Mouse (Mus musculus) forebrain, embryonic 15.5 days (tissue): ENCODE measurements around the gene Tceal7. TPM values are rescaled to one million over a fixed set of nuclear protein-coding genes. Genes with fewer than 3 reads are reported as not detected.

Experiments
- ATAC-seq: fragments of 200-750 bp; cut with Nextera tagmentation; replicated peaks from 2 replicates; pipeline ENCODE4 v1.8.0; 2017; ENCODE audit warnings: mild to moderate bottlenecking, moderate TSS enrichment, moderate library complexity
- H3K27ac ChIP-seq: fragments of 300-500 bp; sonication (generic); replicated peaks from 2 replicates; pipeline ENCODE4 v1.5.1; 2015; ENCODE audit warnings: mild to moderate bottlenecking, inconsistent platforms
- H3K27me3 ChIP-seq: fragments of 300-500 bp; sonication (generic); 2 replicates; pipeline ENCODE4 v1.6.1; 2015; ENCODE audit warnings: inconsistent platforms
- H3K36me3 ChIP-seq: fragments of 300-500 bp; sonication (generic); 2 replicates; pipeline ENCODE4 v1.6.1; 2015; ENCODE audit warnings: mild to moderate bottlenecking, inconsistent platforms
- H3K4me1 ChIP-seq: fragments of 300-500 bp; sonication (generic); 2 replicates; pipeline ENCODE4 v1.6.1; 2015; ENCODE audit warnings: inconsistent platforms
- H3K4me2 ChIP-seq: fragments of 300-500 bp; sonication (generic); replicated peaks from 2 replicates; pipeline ENCODE4 v1.6.1; 2015; ENCODE audit warnings: mild to moderate bottlenecking, inconsistent platforms
- H3K4me3 ChIP-seq: fragments of 300-500 bp; sonication (generic); 2 replicates; pipeline ENCODE4 v1.5.1; 2015; ENCODE audit warnings: mild to moderate bottlenecking, inconsistent platforms
- H3K9ac ChIP-seq: fragments of 300-500 bp; sonication (generic); replicated peaks from 2 replicates; pipeline ENCODE4 v1.6.1; 2015; ENCODE audit warnings: mild to moderate bottlenecking, inconsistent platforms
- H3K9me3 ChIP-seq: fragments of 300-500 bp; sonication (generic); 2 replicates; pipeline ENCODE4 v1.6.1; 2016; ENCODE audit warnings: inconsistent platforms
- WGBS: fragments of 180-500 bp; shearing (Covaris S2); methylation state at CpG from one replicate; pipeline ENCODE4 v1.1.7; 2015; ENCODE audit warnings: mixed read lengths; 5-methylcytosine and 5-hydroxymethylcytosine counted together
- polyA plus RNA-seq: library from polyadenylated mRNA; unstranded; fragments of >200 nt; fragmentation: Nextera tagmentation; extraction: Ambion mirVana; gene quantifications from 2 replicates; pipeline ENCODE4 v1.2.1, GENCODE M21; 2015

Tceal7 gene
- polyA plus RNA-seq, 1 experiment from 2014 or later: 1.3 TPM

- H3K36me3 ChIP-seq: no peaks in the 10 kb centered on the region
- ATAC-seq: no peak
- WGBS: 76% methylated on average over 6 of the region's 6 CpGs
- H3K9ac ChIP-seq: no peak overlapping the region
- H3K27me3 ChIP-seq: no peaks in the 10 kb centered on the region
- H3K9me3 ChIP-seq: no peaks in the 10 kb centered on the region
- H3K4me1 ChIP-seq: no peaks in the 10 kb centered on the region
- H3K27ac ChIP-seq: no peak overlapping the region
- no peak overlapping the region for H3K4me2 ChIP-seq
- H3K4me3 ChIP-seq: no peak overlapping the region
Measured at GRCm38 (mm10) chrX:136204406-136204805, 10.2 kb upstream of the Tceal7 start.

- Histone ChIP-seq H3K9ac (no peak overlapping the region), H3K4me2 (no peak overlapping the region), H3K4me1 (no peaks in the 10 kb centered on the region), H3K27ac (no peak overlapping the region), H3K27me3 (no peaks in the 10 kb centered on the region), H3K9me3 (no peaks in the 10 kb centered on the region), H3K4me3 (no peak overlapping the region), H3K36me3 (no peaks in the 10 kb centered on the region)
- ATAC-seq: no peak
- WGBS: 75% methylated on average over 2 of the region's 2 CpGs
Measured at GRCm38 (mm10) chrX:136213396-136213795, 1.2 kb upstream of the Tceal7 start.

- no peak for ATAC-seq
- H3K36me3 ChIP-seq: no peaks in the 10 kb centered on the region
- no peak overlapping the region for H3K9ac ChIP-seq
- H3K4me3 ChIP-seq: no peak overlapping the region
- H3K4me2 ChIP-seq: no peak overlapping the region
- H3K4me1 ChIP-seq: no peaks in the 10 kb centered on the region
- H3K9me3 ChIP-seq: no peaks in the 10 kb centered on the region
- WGBS: 33% methylated on average over 1 of the region's 1 CpGs
- no peak overlapping the region for H3K27ac ChIP-seq
- H3K27me3 ChIP-seq: no peaks in the 10 kb centered on the region
Measured at GRCm38 (mm10) chrX:136216303-136216702, 1.7 kb downstream of the Tceal7 start.

- H3K27ac ChIP-seq: no peak overlapping the region
- H3K4me1 ChIP-seq: no peaks in the 10 kb centered on the region
- WGBS: 74% methylated on average over 6 of the region's 6 CpGs
- ATAC-seq: no peak
- H3K27me3 ChIP-seq: no peaks in the 10 kb centered on the region
- no peaks in the 10 kb centered on the region for H3K9me3 ChIP-seq
- H3K4me2 ChIP-seq: no peak overlapping the region
- H3K9ac ChIP-seq: no peak overlapping the region
- no peak overlapping the region for H3K4me3 ChIP-seq
- no peaks in the 10 kb centered on the region for H3K36me3 ChIP-seq
Measured at GRCm38 (mm10) chrX:136223714-136224113, 9.1 kb downstream of the Tceal7 start.

GRCm38 (mm10) chrX:136227768-136228167, 13.2 kb downstream of the Tceal7 start:
- H3K27ac ChIP-seq: no peak overlapping the region
- H3K9ac ChIP-seq: no peak overlapping the region
- H3K4me2 ChIP-seq: no peak overlapping the region
- no peak overlapping the region for H3K4me3 ChIP-seq
- no peaks in the 10 kb centered on the region for H3K36me3 ChIP-seq
- H3K9me3 ChIP-seq: no peaks in the 10 kb centered on the region
- H3K27me3 ChIP-seq: no peaks in the 10 kb centered on the region
- 57% methylated on average over 5 of the region's 5 CpGs for WGBS
- no peaks in the 10 kb centered on the region for H3K4me1 ChIP-seq
- no peak for ATAC-seq

GRCm38 (mm10) chrX:136238118-136238517, 23.5 kb downstream of the Tceal7 start:
- Histone ChIP-seq H3K4me2 (no peak overlapping the region), H3K4me3 (no peak overlapping the region), H3K4me1 (no peaks in the 10 kb centered on the region), H3K9me3 (no peaks in the 10 kb centered on the region), H3K27me3 (no peaks in the 10 kb centered on the region), H3K9ac (no peak overlapping the region), H3K27ac (no peak overlapping the region), H3K36me3 (no peaks in the 10 kb centered on the region)
- 46% methylated on average over 3 of the region's 3 CpGs for WGBS
- no peak for ATAC-seq

GRCm38 (mm10) chrX:136243181-136243580, 28.6 kb downstream of the Tceal7 start:
- Histone ChIP-seq H3K9ac (no peak overlapping the region), H3K27ac (no peak overlapping the region), H3K4me2 (no peak overlapping the region), H3K4me3 (no peak overlapping the region), H3K36me3 (no peaks in the 10 kb centered on the region; the same call in 1 of the 2 replicates), H3K27me3 (no peaks in the 10 kb centered on the region), H3K4me1 (no peaks in the 10 kb centered on the region), H3K9me3 (no peaks in the 10 kb centered on the region)
- 90% methylated on average over 2 of the region's 2 CpGs for WGBS
- ATAC-seq: no peak

- peak; percentile 93 for ATAC-seq
- 22% methylated on average over 20 of the region's 20 CpGs for WGBS
- H3K9me3 ChIP-seq: no peaks in the 10 kb centered on the region
- peak within 1 kb of the TSS; percentile 58 for H3K4me3 ChIP-seq
- H3K36me3 ChIP-seq: no peaks in the 10 kb centered on the region; the same call in 1 of the 2 replicates
- peak within 1 kb of the TSS; percentile 69 for H3K9ac ChIP-seq
- peak within 1 kb of the TSS; percentile 44 for H3K4me2 ChIP-seq
- H3K27ac ChIP-seq: peak within 1 kb of the TSS; percentile 85
- no peaks in the 10 kb centered on the region for H3K27me3 ChIP-seq
- no peaks in the 10 kb centered on the region for H3K4me1 ChIP-seq
Measured at GRCm38 (mm10) chrX:136244574-136245229, 30.1 kb downstream of the Tceal7 start, which contains the start of gene Tceal9. Gene Tceal9 (plus strand): TSS chrX:136245079.

GRCm38 (mm10) chrX:136245521-136246071, 31.0 kb downstream of the Tceal7 start:
- Histone ChIP-seq H3K9ac (peak overlapping the region; percentile 69), H3K4me2 (peak overlapping the region; percentile 44), H3K27ac (peak overlapping the region; percentile 85), H3K4me3 (peak overlapping the region; percentile 58), H3K4me1 (no peaks in the 10 kb centered on the region), H3K9me3 (no peaks in the 10 kb centered on the region), H3K36me3 (no peaks in the 10 kb centered on the region; the same call in 1 of the 2 replicates), H3K27me3 (no peaks in the 10 kb centered on the region)
- peak; percentile 86 for ATAC-seq
- WGBS: 20% methylated on average over 14 of the region's 15 CpGs

GRCm38 (mm10) chrX:136248811-136249210, 34.2 kb downstream of the Tceal7 start:
- no peak for ATAC-seq
- H3K27me3 ChIP-seq: no peaks in the 10 kb centered on the region
- H3K4me1 ChIP-seq: no peaks in the 10 kb centered on the region
- H3K36me3 ChIP-seq: no peaks in the 10 kb centered on the region; the same call in 1 of the 2 replicates
- no peak overlapping the region for H3K9ac ChIP-seq
- no peaks in the 10 kb centered on the region for H3K9me3 ChIP-seq
- WGBS: 72% methylated on average over 6 of the region's 6 CpGs
- no peak overlapping the region for H3K4me3 ChIP-seq
- no peak overlapping the region for H3K4me2 ChIP-seq
- no peak overlapping the region for H3K27ac ChIP-seq

- 80% methylated on average over 7 of the region's 7 CpGs for WGBS
- H3K9ac ChIP-seq: no peak overlapping the region
Measured at GRCm38 (mm10) chrX:136249671-136250070, 35.1 kb downstream of the Tceal7 start.

GRCm38 (mm10) chrX:136252023-136252729, 37.6 kb downstream of the Tceal7 start:
- Histone ChIP-seq H3K9ac (no peak overlapping the region), H3K36me3 (no peaks in the 10 kb centered on the region; the same call in 1 of the 2 replicates), H3K9me3 (no peaks in the 10 kb centered on the region), H3K27ac (no peak overlapping the region), H3K4me3 (no peak overlapping the region), H3K27me3 (no peaks in the 10 kb centered on the region), H3K4me2 (no peak overlapping the region), H3K4me1 (no peaks in the 10 kb centered on the region)
- WGBS: 51% methylated on average over 6 of the region's 6 CpGs
- ATAC-seq: no peak

More at GRCm38 (mm10) chrX:136249671-136250070, 35.1 kb downstream of the Tceal7 start:
- no peak for ATAC-seq
- Histone ChIP-seq H3K27me3 (no peaks in the 10 kb centered on the region), H3K27ac (no peak overlapping the region), H3K9me3 (no peaks in the 10 kb centered on the region), H3K36me3 (no peaks in the 10 kb centered on the region; the same call in 1 of the 2 replicates), H3K4me3 (no peak overlapping the region), H3K4me2 (no peak overlapping the region), H3K4me1 (no peaks in the 10 kb centered on the region)
